Mouse (Mus musculus) left cerebral cortex, adult 6 months (tissue): ENCODE measurements around the gene Cd200r4. TPM values are rescaled to one million over a fixed set of nuclear protein-coding genes. Genes with fewer than 3 reads are reported as not detected.

Experiments used
- long read RNA-seq, 2 experiments: library from polyadenylated mRNA; unstranded; transcript quantifications; one replicate each; pipeline ENCODE4 v2.0.0; 2019 to 2020
- polyA plus RNA-seq: library from polyadenylated mRNA; unstranded; fragments of <200 nt; fragmentation: Nextera tagmentation; gene quantifications from 2 replicates; pipeline ENCODE4 v1.2.3, GENCODE M21; 2021

Gene Cd200r4
- polyA plus RNA-seq, result 0.14 TPM in 1 of 2 replicates, not detected in the other
- long read RNA-seq, experiment 1, partial matches to known transcripts, result 0 of 1 reads
- long read RNA-seq, experiment 1, other reads (novel, unspliced or antisense), result 0 of 1 reads
- long read RNA-seq, experiment 2, result 0 reads

DNA sequence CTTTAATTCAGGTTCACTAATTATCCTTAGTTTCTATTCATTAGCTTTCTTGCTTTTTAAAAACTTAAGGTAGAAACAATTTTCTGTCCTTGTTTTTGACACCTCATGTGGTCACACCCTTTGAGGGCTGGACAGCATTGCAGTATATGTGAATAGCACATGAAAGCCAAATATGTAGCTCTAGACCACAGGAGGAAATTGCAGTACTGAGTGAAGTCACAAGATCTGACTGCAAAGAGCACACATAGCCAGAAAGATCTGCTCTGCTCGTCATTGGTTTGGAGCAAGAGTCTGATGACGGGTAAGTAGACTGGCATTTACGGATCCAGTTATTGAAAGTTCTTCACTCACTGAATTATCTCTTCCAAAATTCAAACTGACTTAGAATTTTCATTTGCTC, at the start of gene Cd200r4:
Cd200r4 (plus strand) TSS at position 190 of the 400 bp plus-strand sequence.

DNA sequence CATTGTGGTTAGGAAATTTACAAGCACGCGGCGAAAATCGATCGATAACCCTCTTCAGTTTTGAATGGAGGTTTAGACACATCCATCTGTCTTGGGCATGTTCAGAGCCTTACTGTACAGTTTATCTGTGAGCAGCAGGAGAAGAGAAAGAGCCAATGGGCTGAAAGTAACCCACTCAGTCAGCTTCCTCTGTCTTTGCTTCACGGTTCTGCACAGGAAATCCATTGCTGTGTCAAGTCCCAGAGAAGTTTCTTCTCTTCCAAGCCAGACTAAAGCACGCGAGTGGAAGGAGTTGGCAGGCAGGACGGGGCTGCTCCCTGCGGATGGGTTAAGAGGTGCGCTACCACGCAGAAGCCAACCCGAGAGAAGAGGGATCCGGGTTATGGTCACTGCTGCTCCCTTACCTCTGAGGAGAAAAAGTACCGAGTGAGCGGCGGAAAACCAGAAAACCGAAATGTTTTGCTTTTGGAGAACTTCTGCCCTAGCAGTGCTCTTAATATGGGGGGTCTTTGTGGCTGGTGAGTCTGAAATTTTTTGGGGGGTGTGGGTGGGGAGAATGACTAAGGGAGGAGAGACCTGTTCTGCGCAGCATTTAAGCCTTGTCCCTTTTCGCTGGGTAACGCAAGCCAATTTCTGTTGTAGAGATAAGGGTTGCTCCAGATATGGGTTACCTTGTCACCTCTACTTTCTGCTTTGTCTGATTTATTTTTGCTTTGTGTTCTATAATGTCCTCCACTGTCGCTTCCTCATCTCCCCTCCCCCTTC, 45.8 kb upstream of the Cd200r4 start, which contains the start of gene Cd200r1:
Cd200r1 (plus strand) TSS at position 182 of the 765 bp plus-strand sequence.

DNA sequence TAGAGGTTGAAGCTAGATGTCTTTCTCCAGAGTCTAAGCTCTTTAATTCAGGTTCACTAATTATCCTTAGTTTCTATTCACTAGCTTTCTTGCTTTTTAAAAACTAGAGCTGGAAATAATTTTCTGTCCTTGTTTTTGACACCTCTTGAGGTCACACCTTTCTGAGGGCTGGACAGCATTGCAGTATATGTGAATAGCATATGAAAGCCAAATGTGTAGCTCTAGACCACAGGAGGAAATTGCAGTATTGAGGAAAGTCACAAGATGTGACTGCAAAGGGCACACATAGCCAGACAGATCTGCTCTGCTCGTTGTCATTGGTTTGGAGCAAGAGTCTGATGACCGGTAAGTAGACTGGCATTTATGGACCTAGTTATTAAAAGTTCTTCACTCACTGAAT, 55.3 kb downstream of the Cd200r4 start, which contains the start of gene Cd200r2:
Cd200r2 (plus strand) TSS at position 301 of the 400 bp plus-strand sequence.

Other genes starting within 250 kb of the Cd200r4 start
- 1.9 and 2.3 TPM in 2 replicates for gene Nepro, start 87.4 kb upstream of the Cd200r4 start, polyA plus RNA-seq
- 15.3 and 21.4 TPM in 2 replicates for gene Gtpbp8, start 65.4 kb upstream of the Cd200r4 start, polyA plus RNA-seq
- gene Cd200r1, start 46.0 kb upstream of the Cd200r4 start, polyA plus RNA-seq, result 0.61 and 1.4 TPM in 2 replicates
- gene Cd200r2, start 55.4 kb downstream of the Cd200r4 start, polyA plus RNA-seq, result not detected in 2 replicates
- not detected in 2 replicates for gene Cd200r3, start 131.9 kb downstream of the Cd200r4 start, polyA plus RNA-seq